Mouse (Mus musculus) myocyte (in vitro differentiated cells): ENCODE results near the gene Rmdn2. TPM values are rescaled to one million over a fixed set of nuclear protein-coding genes. Genes with fewer than 3 reads are reported as not detected.
A peak's percentile ranks its signal among the peaks of the same experiment; 100 is the strongest.

ENCODE experiments used
- H3K27me3 ChIP-seq: one replicate; pipeline ENCODE4 v1.6.1; 2011; ENCODE audit not compliant: control insufficient read depth, insufficient read depth, insufficient read length
- H3K36me3 ChIP-seq: one replicate; pipeline ENCODE4 v1.6.1; 2011; ENCODE audit not compliant: control insufficient read depth, insufficient read depth
- H3K4me2 ChIP-seq: one replicate; pipeline ENCODE4 v1.6.1; 2011; ENCODE audit warnings: low read depth, control low read depth
- H3K4me3 ChIP-seq: one replicate; pipeline ENCODE4 v1.5.1; 2011; ENCODE audit warnings: mild to moderate bottlenecking, control low read depth, moderate library complexity
- H3K79me2 ChIP-seq: one replicate; pipeline ENCODE4 v1.6.1; 2011; ENCODE audit not compliant: control insufficient read depth, insufficient read depth
- H3ac ChIP-seq: one replicate; pipeline ENCODE4 v1.6.1; 2011; ENCODE audit not compliant: control insufficient read depth, insufficient read length
- CEBPB ChIP-seq: IDR thresholded peaks from 2 replicates; pipeline ENCODE4 v1.6.1; 2011; ENCODE audit warnings: mild to moderate bottlenecking, moderate library complexity; ENCODE audit not compliant: poor library complexity, insufficient read depth, severe bottlenecking
- E2F4 ChIP-seq: IDR thresholded peaks from one replicate; pipeline ENCODE4 v1.6.1; 2011; ENCODE audit warnings: mild to moderate bottlenecking, control low read depth, moderate library complexity; ENCODE audit not compliant: insufficient read depth
- MAX ChIP-seq: IDR thresholded peaks from one replicate; pipeline ENCODE4 v1.6.1; 2011; ENCODE audit warnings: low read depth, mild to moderate bottlenecking, control low read depth
- MYOD1 ChIP-seq, 3 experiments: IDR thresholded peaks; one replicate each; pipeline ENCODE4 v1.6.1; 2011; ENCODE audit warnings: control low read depth in 2 of 3, low read depth in 2 of 3, mild to moderate bottlenecking in 2 of 3, moderate library complexity in 1 of 3; ENCODE audit not compliant: insufficient read length in 2 of 3, control insufficient read depth in 1 of 3
- MYOG ChIP-seq, 3 experiments: IDR thresholded peaks; one replicate each; pipeline ENCODE4 v1.6.1; 2011; ENCODE audit warnings: control low read depth in 2 of 3, low read depth in 2 of 3, mild to moderate bottlenecking in 2 of 3; ENCODE audit not compliant: insufficient read length in 2 of 3, control insufficient read depth in 1 of 3, insufficient read depth in 1 of 3
- POLR2A ChIP-seq: IDR thresholded peaks from one replicate; pipeline ENCODE4 v1.6.1; 2011; ENCODE audit warnings: low read depth, mild to moderate bottlenecking, control low read depth, moderate library complexity; ENCODE audit not compliant: insufficient read length
- POLR2AphosphoS2 ChIP-seq: IDR thresholded peaks from one replicate; pipeline ENCODE4 v1.6.1; 2011; ENCODE audit warnings: low read depth, control low read depth; ENCODE audit not compliant: insufficient read length
- REST ChIP-seq: IDR thresholded peaks from one replicate; pipeline ENCODE4 v1.6.1; 2011; ENCODE audit warnings: mild to moderate bottlenecking, control low read depth, moderate library complexity; ENCODE audit not compliant: insufficient read depth, insufficient read length
- SRF ChIP-seq: IDR thresholded peaks from one replicate; pipeline ENCODE4 v1.6.1; 2011; ENCODE audit warnings: low read depth; ENCODE audit not compliant: control insufficient read depth, insufficient read length
- TCF12 ChIP-seq: IDR thresholded peaks from one replicate; pipeline ENCODE4 v1.6.1; 2011; ENCODE audit warnings: mild to moderate bottlenecking, control low read depth; ENCODE audit not compliant: poor library complexity, insufficient read depth, severe bottlenecking
- TCF3 ChIP-seq: IDR thresholded peaks from one replicate; pipeline ENCODE4 v1.6.1; 2011; ENCODE audit warnings: low read depth, control low read depth; ENCODE audit not compliant: insufficient read length
- USF1 ChIP-seq: IDR thresholded peaks from one replicate; pipeline ENCODE4 v1.6.1; 2011; ENCODE audit warnings: low read depth, mild to moderate bottlenecking, control low read depth, moderate library complexity
- polyA plus RNA-seq: library from polyadenylated mRNA; unstranded; fragments of >200 nt; fragmentation: generic; extraction: Trizol; gene quantifications from one replicate; pipeline ENCODE4 v1.2.1, GENCODE M21; 2012; ENCODE audit warnings: missing spikeins

Gene Rmdn2
- polyA plus RNA-seq, 1 experiment = 1.6 TPM

GRCm38 (mm10) chr17:79605794-79606193 lies 5.9 kb upstream of the Rmdn2 start:
- no peak overlapping the region for H3ac ChIP-seq
- H3K4me3 ChIP-seq = no peak overlapping the region
- no peaks in the 10 kb centered on the region for H3K79me2 ChIP-seq
- H3K27me3 ChIP-seq = no peaks in the 10 kb centered on the region
- TF ChIP-seq E2F4 (no peak), MYOG (IDR thresholded peaks at IDR 0.05; ENCODE audit: control insufficient read depth in 1 of 3, insufficient read depth in 1 of 3, insufficient read length in 2 of 3, low read depth in 2 of 3) (no peak), REST (no peak), POLR2A (no peak), USF1 (no peak), POLR2AphosphoS2 (no peak), TCF12 (no peak), MAX (no peak), TCF3 (no peak), SRF (no peak), CEBPB (no peak), MYOD1 (IDR thresholded peaks at IDR 0.05; ENCODE audit: control insufficient read depth in 1 of 3, insufficient read length in 2 of 3, low read depth in 2 of 3) (no peak)
- H3K4me2 ChIP-seq = no peak overlapping the region
- H3K36me3 ChIP-seq = no peaks in the 10 kb centered on the region

DNA sequence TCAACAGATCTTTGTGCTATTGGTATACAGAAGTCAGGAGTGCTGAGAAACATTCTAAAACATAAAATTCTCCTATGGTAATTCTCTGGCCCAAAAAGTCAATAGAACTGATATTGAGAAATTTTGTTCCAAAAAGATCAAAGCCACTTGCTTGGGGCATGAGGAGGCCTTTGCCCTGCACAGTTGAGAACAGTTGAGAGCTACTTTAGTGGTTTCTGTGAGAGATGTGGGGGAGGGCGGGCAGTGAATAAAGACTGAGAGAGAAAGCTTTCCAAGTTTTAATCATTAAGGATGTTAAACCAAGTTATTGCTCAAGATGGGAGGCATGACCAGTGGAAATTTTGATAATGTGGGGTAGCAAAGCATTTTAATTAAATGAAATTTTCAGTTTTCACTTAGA lies 2.0 kb upstream of the Rmdn2 start:
- TF ChIP-seq POLR2A = no peak
- no peak for TF ChIP-seq MAX
- TF ChIP-seq TCF3 = no peak
- no peak for TF ChIP-seq MYOG (IDR thresholded peaks at IDR 0.05; ENCODE audit: control insufficient read depth in 1 of 3, insufficient read depth in 1 of 3, insufficient read length in 2 of 3, low read depth in 2 of 3)
- TF ChIP-seq MYOD1 (IDR thresholded peaks at IDR 0.05; ENCODE audit: control insufficient read depth in 1 of 3, insufficient read length in 2 of 3, low read depth in 2 of 3) = no peak
- TF ChIP-seq POLR2AphosphoS2 = no peak
- TF ChIP-seq USF1 = no peak
- no peak for TF ChIP-seq REST
- TF ChIP-seq CEBPB = no peak
- TF ChIP-seq TCF12 = no peak
- no peak for TF ChIP-seq E2F4
- TF ChIP-seq SRF = no peak
- Histone ChIP-seq H3K4me2 (no peak overlapping the region), H3K36me3 (no peaks in the 10 kb centered on the region), H3K79me2 (no peaks in the 10 kb centered on the region), H3K4me3 (no peak overlapping the region), H3K27me3 (no peaks in the 10 kb centered on the region), H3ac (no peak overlapping the region)

DNA sequence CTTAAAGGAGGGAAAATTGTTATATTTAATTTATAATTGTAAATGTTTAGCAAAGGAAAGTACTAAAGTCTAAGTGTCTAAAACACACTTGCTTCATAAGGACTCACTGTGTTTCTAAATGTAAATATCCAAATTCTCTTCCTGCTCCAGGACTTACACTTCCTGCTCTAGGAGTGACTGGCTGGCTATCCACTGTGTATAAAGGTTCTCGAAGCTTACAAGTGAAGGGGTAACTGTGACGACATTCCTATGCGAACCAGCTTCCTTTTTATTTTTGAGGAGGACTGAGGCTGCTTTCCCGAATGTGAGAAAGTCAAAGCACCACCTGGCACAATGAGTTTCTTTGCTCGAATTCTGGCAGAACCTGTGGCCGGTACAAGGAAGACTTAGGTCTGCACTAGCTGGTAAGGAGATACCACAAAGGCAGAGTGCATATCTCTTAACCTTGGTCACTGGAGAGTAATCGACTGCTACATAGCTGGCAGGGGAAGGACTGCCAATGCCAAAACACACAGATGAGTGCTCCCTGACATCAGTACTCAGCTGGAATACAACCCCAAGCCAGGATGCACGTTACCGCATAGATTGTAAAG lies 1.4 kb upstream of the Rmdn2 start:
- H3K36me3 ChIP-seq = no peaks in the 10 kb centered on the region
- H3K79me2 ChIP-seq = no peaks in the 10 kb centered on the region
- H3K4me2 ChIP-seq = no peak overlapping the region
- no peak overlapping the region for H3K4me3 ChIP-seq
- H3K27me3 ChIP-seq = no peaks in the 10 kb centered on the region
- H3ac ChIP-seq = no peak overlapping the region
- TF ChIP-seq TCF3 = no peak
- TF ChIP-seq USF1 = no peak
- TF ChIP-seq MYOD1 (IDR thresholded peaks at IDR 0.05; ENCODE audit: control insufficient read depth in 1 of 3, insufficient read length in 2 of 3, low read depth in 2 of 3) = no peak
- TF ChIP-seq E2F4 = no peak
- TF ChIP-seq POLR2A = no peak
- no peak for TF ChIP-seq MYOG (IDR thresholded peaks at IDR 0.05; ENCODE audit: control insufficient read depth in 1 of 3, insufficient read depth in 1 of 3, insufficient read length in 2 of 3, low read depth in 2 of 3)
- TF ChIP-seq MAX = no peak
- TF ChIP-seq CEBPB = no peak
- no peak for TF ChIP-seq POLR2AphosphoS2
- no peak for TF ChIP-seq REST

DNA sequence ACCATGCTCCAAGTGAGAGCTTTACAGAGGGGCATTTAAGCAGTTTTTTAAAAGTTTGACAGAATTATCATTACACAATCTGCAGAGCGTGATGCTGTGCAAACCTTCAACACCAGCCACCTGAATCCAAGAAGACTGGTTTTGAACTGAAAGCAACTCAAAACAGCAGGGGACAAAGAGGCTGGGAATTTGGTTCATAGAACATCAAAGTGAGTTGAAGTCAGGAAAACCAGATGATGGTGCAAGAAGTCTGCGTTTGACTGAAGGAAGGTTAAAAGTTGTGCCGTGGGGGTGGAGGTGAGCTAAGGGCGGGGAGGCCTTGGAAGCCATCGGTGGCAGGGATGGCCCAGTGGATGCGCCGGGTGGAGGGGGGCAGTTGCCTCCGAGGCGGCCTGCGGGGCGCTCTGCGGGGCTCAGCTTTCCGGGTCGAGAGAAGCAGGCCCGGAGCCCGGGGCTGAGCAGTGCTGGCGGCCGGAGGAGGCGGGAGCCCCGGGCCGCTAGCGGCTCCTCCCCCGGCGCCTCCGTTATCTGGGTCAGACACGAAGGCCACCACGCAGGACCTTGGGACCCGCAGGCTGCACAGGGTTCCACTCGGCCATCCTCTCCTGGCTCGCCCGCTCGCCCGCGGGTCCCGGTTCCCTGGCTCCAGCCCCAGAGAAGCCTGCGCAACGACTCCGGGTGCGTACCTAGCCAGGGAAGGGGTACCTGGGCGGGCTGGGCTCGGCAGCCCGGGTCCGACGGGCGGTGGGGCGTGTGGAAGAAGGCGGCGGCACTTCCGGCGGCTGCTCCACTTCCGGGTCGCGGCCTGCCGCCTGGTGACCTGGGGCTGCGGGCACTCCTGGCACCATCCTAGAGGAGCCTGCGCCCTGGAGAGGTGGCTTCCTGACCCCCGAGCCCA lies 3.3 kb downstream of the Rmdn2 start:
- H3ac ChIP-seq = peak overlapping the region; percentile 26
- H3K4me3 ChIP-seq = peak overlapping the region; percentile 49
- no peaks in the 10 kb centered on the region for H3K36me3 ChIP-seq
- H3K27me3 ChIP-seq = no peaks in the 10 kb centered on the region
- H3K79me2 ChIP-seq = no peaks in the 10 kb centered on the region
- peak; percentile 70 for TF ChIP-seq POLR2A
- no peak for TF ChIP-seq SRF
- peak in 1 of 3 experiments; percentile 1 for TF ChIP-seq MYOD1 (IDR thresholded peaks at IDR 0.05; ENCODE audit: control insufficient read depth in 1 of 3, insufficient read length in 2 of 3, low read depth in 2 of 3)
- peak; percentile 76 for TF ChIP-seq POLR2AphosphoS2
- peak overlapping the region; percentile 98 for H3K4me2 ChIP-seq
